In genomic region chr1:56845523-56846118, GRCm38 (mm10) we compare ENCODE assay signal across 13 mouse cellular contexts.
"Had no signal": no experiment of that assay in that cellular context is flagged by ENCODE, and none has a peak within 500 bp of the region (broad histone marks: within the 10 kb centered on the region; RNA-seq: fewer than 3 reads in every experiment).

No protein-coding gene starts in this region.

- H3K27me3 ChIP-seq: kidney, embryonic 15.5 days; limb, embryonic 15.5 days; liver, embryonic 13.5 days; lung, embryonic 15.5 days; megakaryocyte, embryonic 14.5 days had no signal

- H3K27ac ChIP-seq: kidney, embryonic 15.5 days; limb, embryonic 15.5 days; liver, embryonic 13.5 days; lung, embryonic 15.5 days; macrophage had no signal

- H3K9me3 ChIP-seq: kidney, embryonic 15.5 days; limb, embryonic 15.5 days; liver, embryonic 13.5 days; lung, embryonic 15.5 days had no signal

- H3K4me2 ChIP-seq: kidney, embryonic 15.5 days; limb, embryonic 15.5 days; liver, embryonic 13.5 days; lung, embryonic 15.5 days had no signal

- H3K9ac ChIP-seq: kidney, embryonic 15.5 days; limb, embryonic 15.5 days; liver, embryonic 13.5 days; liver, postnatal 0 days; lung, embryonic 15.5 days had no signal

- ATAC-seq: liver, postnatal 0 days; midbrain, embryonic 16.5 days had no signal

- H3K4me3 ChIP-seq: kidney, embryonic 15.5 days; limb, embryonic 15.5 days; liver, embryonic 13.5 days; lung, embryonic 15.5 days; megakaryocyte, embryonic 14.5 days had no signal

- H3K36me3 ChIP-seq: kidney, embryonic 15.5 days; limb, embryonic 15.5 days; liver, embryonic 13.5 days; lung, embryonic 15.5 days had no signal

- H3K4me1 ChIP-seq: kidney, embryonic 15.5 days; limb, embryonic 15.5 days; liver, embryonic 13.5 days; lung, embryonic 15.5 days; megakaryocyte, embryonic 14.5 days had no signal

- DNase-seq: kidney, adult 2 months; kidney, postnatal 14 days; liver, embryonic 13.5 days; liver, postnatal 0 days; lung, postnatal 14 days; right cerebral cortex, postnatal 25 days; thymus, postnatal 36 days had no signal
